Mouse (Mus musculus) hindbrain, embryonic 11.5 days (tissue): ENCODE data around the gene Fgf11. TPM values are rescaled to one million over a fixed set of nuclear protein-coding genes. Genes with fewer than 3 reads are reported as not detected.

ENCODE experiments used
- ATAC-seq: fragments of 200-750 bp; cut with Nextera tagmentation; 2 replicates; pipeline ENCODE4 v1.8.0; 2017; ENCODE audit warnings: mild to moderate bottlenecking, moderate TSS enrichment, moderate library complexity; ENCODE audit not compliant: low FRiP score
- DNase-seq: peaks from one replicate; pipeline ENCODE4 v3.0.0-alpha.2; 2015; ENCODE audit warnings: low spot score
- H3K27ac ChIP-seq: fragments of 300-500 bp; sonication (generic); 2 replicates; pipeline ENCODE4 v1.5.1; 2014; ENCODE audit warnings: mild to moderate bottlenecking, low read depth, low read length
- H3K27me3 ChIP-seq: fragments of 300-500 bp; sonication (generic); 2 replicates; pipeline ENCODE4 v1.6.1; 2014; ENCODE audit warnings: mild to moderate bottlenecking, low read length, moderate library complexity, mixed read lengths; ENCODE audit not compliant: control insufficient read depth, insufficient read depth
- H3K36me3 ChIP-seq: fragments of 300-500 bp; sonication (generic); 2 replicates; pipeline ENCODE4 v1.6.1; 2014; ENCODE audit warnings: mild to moderate bottlenecking, low read length, moderate library complexity, mixed read lengths; ENCODE audit not compliant: control insufficient read depth, insufficient read depth
- H3K4me1 ChIP-seq: fragments of 300-500 bp; sonication (generic); replicated peaks from 2 replicates; pipeline ENCODE4 v1.6.1; 2014; ENCODE audit warnings: low read length, mixed read lengths; ENCODE audit not compliant: control insufficient read depth, insufficient read depth
- H3K4me2 ChIP-seq: fragments of 300-500 bp; sonication (generic); replicated peaks from 2 replicates; pipeline ENCODE4 v1.6.1; 2014; ENCODE audit warnings: mild to moderate bottlenecking, low read depth, low read length
- H3K4me3 ChIP-seq: fragments of 300-500 bp; sonication (generic); 2 replicates; pipeline ENCODE4 v1.5.1; 2014; ENCODE audit warnings: low read depth, low read length
- H3K9ac ChIP-seq: fragments of 300-500 bp; sonication (generic); 2 replicates; pipeline ENCODE4 v1.6.1; 2014; ENCODE audit warnings: low read depth, low read length
- H3K9me3 ChIP-seq: fragments of 300-500 bp; sonication (generic); 2 replicates; pipeline ENCODE4 v1.6.1; 2016; ENCODE audit warnings: low read length; ENCODE audit not compliant: control insufficient read depth
- WGBS: fragments of 180-500 bp; shearing (Covaris S2); extraction: QIAGEN DNeasy Blood & Tissue Kit; methylation state at CpG from one replicate; pipeline ENCODE4 v1.1.7; 2014; 5-methylcytosine and 5-hydroxymethylcytosine counted together
- polyA plus RNA-seq: library from polyadenylated mRNA; unstranded; fragments of >200 nt; fragmentation: Nextera tagmentation; extraction: Ambion mirVana; gene quantifications from 2 replicates; pipeline ENCODE4 v1.2.1, GENCODE M21; 2014

Fgf11 gene
- polyA plus RNA-seq = 2.2 and 2.8 TPM in 2 replicates

DNA sequence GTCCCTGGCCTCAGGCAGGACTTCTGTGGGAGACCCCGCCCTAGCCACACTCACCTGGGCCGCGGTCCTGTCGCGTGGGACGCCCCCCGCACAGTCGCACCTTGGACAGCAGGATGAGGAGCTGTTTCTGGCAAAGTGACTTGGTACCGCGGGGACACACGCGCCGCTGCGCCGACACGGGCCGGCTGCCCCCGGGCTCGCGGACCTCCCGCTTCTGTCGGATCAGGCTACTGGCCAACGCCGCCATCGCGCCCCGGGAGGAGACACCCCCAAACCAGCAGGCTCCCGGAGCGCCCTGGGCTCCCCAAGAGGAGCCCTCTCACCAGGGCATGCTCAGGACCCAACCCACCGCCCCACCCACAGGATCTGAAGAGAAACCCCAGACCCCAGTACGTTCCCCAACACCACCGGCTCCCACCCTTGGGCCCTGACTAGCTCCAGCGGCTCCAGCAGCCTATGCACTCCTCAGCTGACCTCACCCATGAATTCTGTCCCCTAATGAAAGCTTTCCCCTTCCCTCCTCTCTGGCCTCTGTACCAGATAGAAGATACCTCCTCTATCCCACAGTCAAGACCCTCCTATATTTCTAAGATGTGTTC is at the start of gene Fgf11:
Fgf11 (minus strand) TSS at position 479 of the 599 bp plus-strand sequence.
- Histone ChIP-seq H3K27ac (peak within 1 kb of the TSS; percentile 89), H3K4me2 (peak within 1 kb of the TSS; percentile 73), H3K4me1 (peaks cover 17% of the 10 kb centered on the region), H3K9me3 (no peaks in the 10 kb centered on the region), H3K27me3 (peaks cover 54% of the 10 kb centered on the region), H3K36me3 (no peaks in the 10 kb centered on the region), H3K9ac (peak within 1 kb of the TSS; percentile 72), H3K4me3 (peak within 1 kb of the TSS; percentile 54)
- peak; percentile 35 for DNase-seq
- WGBS = under 1% methylated on average over 31 of the region's 33 CpGs
- no peak for ATAC-seq

DNA sequence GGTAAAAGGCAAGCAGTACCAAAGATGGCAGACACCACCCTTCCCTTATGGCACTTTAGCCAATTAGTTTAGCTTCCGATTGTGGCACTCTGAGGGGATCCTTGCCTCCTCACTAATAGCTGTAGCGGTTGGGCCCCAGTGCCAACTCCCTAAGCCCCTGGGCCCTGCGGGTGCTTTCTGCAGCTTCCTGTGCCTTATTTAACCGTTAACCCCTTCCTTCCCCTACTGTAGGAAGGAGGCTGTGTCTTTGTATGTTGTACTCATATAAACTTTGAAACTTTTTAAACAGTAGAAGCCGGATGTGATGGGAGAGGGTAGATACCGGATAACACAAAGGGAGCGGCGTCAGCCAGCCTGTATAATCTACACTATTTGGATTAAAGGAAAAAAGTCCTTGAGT is 49.1 kb upstream of the Fgf11 start:
- WGBS = 84% methylated on average over 8 of the region's 8 CpGs
- H3K4me1 ChIP-seq = peaks cover 8% of the 10 kb centered on the region
- H3K9me3 ChIP-seq = no peaks in the 10 kb centered on the region
- no peaks in the 10 kb centered on the region for H3K36me3 ChIP-seq
- no peaks in the 10 kb centered on the region for H3K27me3 ChIP-seq
- H3K4me3 ChIP-seq = no peak overlapping the region
- no peak overlapping the region for H3K4me2 ChIP-seq
- no peak overlapping the region for H3K27ac ChIP-seq
- no peak overlapping the region for H3K9ac ChIP-seq
- ATAC-seq = no peak
- no peak for DNase-seq

DNA sequence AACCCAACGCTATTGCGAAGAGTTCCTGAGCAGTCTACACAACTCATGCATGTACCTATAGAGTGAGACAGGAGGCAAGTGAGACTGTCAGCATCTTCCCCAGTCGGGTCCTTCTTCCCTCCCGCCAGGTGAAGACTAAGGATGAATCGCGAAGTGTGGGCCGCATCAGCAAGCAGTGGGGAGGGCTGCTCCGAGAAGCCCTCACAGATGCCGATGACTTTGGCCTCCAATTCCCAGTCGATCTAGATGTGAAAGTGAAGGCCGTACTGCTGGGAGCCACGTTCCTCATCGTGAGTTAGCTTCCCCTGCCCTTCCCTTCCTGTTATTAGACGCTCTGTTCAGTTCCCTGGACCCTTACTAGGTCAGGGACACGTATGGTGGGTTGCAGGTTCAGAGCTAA is 48.2 kb upstream of the Fgf11 start:
- DNase-seq = no peak
- no peak overlapping the region for H3K27ac ChIP-seq
- no peaks in the 10 kb centered on the region for H3K36me3 ChIP-seq
- H3K4me2 ChIP-seq = no peak overlapping the region
- H3K9ac ChIP-seq = no peak overlapping the region
- ATAC-seq = no peak
- no peaks in the 10 kb centered on the region for H3K9me3 ChIP-seq
- H3K4me3 ChIP-seq = no peak overlapping the region
- no peaks in the 10 kb centered on the region for H3K27me3 ChIP-seq
- H3K4me1 ChIP-seq = peaks cover 10% of the 10 kb centered on the region
- 94% methylated on average over 15 of the region's 15 CpGs for WGBS

DNA sequence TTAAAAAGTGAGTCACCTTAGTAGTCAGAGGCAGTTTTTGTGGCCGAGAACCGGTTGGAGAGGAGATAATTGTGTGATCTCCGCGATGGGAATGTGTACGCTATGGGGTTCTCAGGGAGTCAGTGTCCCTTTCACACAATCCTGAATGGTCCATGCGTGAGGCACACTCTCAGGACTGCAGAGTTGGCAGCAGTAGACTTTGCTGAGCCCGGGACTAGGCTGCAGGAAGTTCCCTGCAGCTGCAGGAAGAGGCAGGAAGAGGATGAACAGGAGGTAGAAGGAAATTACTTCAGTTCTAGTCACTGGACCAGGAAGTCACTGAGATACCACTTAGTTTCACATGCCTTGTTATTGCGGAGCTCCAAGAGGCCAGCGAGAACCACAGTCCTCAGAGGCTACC is 47.5 kb upstream of the Fgf11 start:
- no peak for ATAC-seq
- H3K27ac ChIP-seq = no peak overlapping the region
- no peak overlapping the region for H3K9ac ChIP-seq
- H3K36me3 ChIP-seq = no peaks in the 10 kb centered on the region
- no peak for DNase-seq
- peaks cover 10% of the 10 kb centered on the region for H3K4me1 ChIP-seq
- 94% methylated on average over 9 of the region's 9 CpGs for WGBS
- H3K9me3 ChIP-seq = no peaks in the 10 kb centered on the region
- no peak overlapping the region for H3K4me2 ChIP-seq
- H3K4me3 ChIP-seq = no peak overlapping the region
- H3K27me3 ChIP-seq = no peaks in the 10 kb centered on the region

DNA sequence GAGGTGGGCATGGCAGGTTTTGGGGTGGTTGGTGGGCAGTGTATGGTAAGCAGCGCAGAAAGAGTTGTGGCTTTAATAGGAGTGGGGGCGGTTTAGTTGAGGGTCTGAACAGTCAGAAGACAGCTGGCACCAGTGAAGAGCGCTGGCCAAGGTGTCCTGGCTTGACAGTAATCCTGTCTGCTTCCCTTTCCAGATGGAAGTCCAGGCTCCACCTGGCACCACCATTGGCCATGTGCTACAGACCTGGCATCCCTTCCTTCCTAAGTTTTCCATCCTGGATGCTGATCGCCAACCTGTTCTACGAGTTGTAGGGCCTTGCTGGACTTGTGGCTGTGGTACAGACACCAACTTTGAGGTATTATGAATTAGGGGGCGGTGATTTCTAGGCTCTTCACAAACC is 46.4 kb upstream of the Fgf11 start:
- no peaks in the 10 kb centered on the region for H3K27me3 ChIP-seq
- H3K9ac ChIP-seq = no peak overlapping the region
- H3K4me3 ChIP-seq = peak overlapping the region; percentile 6
- peak overlapping the region; percentile 80; the same call in 1 of the 2 replicates for H3K4me2 ChIP-seq
- 93% methylated on average over 6 of the region's 6 CpGs for WGBS
- DNase-seq (no peak), ATAC-seq (no peak)
- peaks cover 10% of the 10 kb centered on the region for H3K4me1 ChIP-seq
- no peaks in the 10 kb centered on the region for H3K36me3 ChIP-seq
- no peak overlapping the region for H3K27ac ChIP-seq
- H3K9me3 ChIP-seq = no peaks in the 10 kb centered on the region

DNA sequence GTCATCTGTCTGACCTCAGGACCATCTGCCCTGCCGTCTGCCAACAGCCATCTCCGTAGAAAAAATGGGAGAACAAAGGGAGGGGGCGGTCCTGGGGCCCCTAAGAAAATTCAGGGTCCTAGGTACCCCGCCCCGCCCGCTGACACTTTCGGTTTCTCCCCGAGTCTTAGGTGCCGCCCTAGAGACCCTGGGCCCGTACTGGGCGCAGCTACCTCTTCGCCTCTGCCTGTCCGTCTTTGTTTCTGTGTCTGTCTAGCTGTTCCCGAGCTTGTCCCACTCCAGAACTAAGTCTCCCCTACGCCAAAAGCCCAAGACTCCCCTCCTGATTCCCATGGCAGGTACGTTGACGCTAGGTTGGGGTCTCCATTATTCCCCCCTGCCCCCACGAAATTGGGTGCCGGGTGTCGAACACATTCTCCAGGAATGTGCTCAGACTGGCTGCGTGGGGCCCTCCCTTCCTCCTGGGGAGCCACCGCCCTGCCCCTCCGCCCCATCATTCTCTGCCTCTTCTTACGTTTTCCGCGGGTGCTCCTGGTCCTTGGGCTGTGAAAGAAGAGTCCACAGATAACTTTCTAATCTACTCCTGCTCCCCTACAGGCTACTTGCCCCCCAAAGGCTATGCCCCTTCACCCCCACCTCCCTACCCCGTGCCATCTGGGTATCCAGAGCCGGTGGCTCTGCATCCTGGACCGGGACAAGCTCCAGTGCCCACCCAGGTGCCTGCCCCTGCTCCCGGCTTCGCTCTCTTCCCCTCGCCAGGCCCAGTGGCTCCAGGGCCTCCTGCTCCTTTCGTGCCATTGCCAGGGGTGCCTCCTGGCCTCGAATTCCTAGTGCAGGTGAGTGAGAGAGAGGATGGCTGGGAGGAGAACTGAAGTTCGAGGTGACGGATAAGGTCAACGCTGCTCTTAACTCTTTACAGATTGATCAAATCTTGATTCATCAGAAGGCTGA is 45.4 kb upstream of the Fgf11 start:
- Histone ChIP-seq H3K9me3 (no peaks in the 10 kb centered on the region), H3K27me3 (no peaks in the 10 kb centered on the region), H3K36me3 (no peaks in the 10 kb centered on the region), H3K4me3 (peak overlapping the region; percentile 74), H3K4me1 (peaks cover 10% of the 10 kb centered on the region), H3K27ac (peak overlapping the region; percentile 94), H3K4me2 (peak overlapping the region; percentile 80), H3K9ac (peak overlapping the region; percentile 91)
- peak; percentile 62 for ATAC-seq
- DNase-seq = peak; percentile 27
- WGBS = 11% methylated on average over 37 of the region's 37 CpGs

DNA sequence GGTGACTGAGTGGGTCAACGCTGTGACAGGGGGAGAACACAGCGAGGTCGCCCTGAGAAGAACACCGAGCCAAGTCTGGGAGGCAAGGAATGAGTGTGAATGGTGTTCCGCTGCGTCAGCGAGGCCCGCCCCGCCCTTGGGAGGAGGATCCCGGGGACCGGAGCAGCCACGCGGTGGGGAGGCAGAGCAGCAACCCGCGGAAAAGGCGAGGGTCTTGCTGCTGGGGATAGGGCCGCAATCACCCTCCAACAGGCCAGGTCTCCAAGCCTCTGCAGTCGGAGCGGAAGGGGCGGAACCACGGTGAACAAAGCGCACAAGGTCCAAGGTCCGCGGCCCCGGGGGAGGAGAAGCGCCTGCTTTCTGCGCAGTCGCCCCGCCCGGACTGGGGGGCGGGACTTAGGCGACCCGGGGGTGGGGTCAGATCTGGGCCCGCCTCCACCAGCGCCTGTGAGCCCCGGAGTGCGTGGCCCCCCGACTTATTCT is 44.6 kb upstream of the Fgf11 start, which contains the start of gene Plscr3:
Plscr3 (plus strand) TSS at position 179 of the 483 bp plus-strand sequence.
- no peaks in the 10 kb centered on the region for H3K9me3 ChIP-seq
- H3K27ac ChIP-seq = peak within 1 kb of the TSS; percentile 94
- H3K4me3 ChIP-seq = peak within 1 kb of the TSS; percentile 74
- peak; percentile 93 for ATAC-seq
- H3K36me3 ChIP-seq = no peaks in the 10 kb centered on the region
- no peaks in the 10 kb centered on the region for H3K27me3 ChIP-seq
- under 1% methylated on average over 34 of the region's 38 CpGs for WGBS
- peak within 1 kb of the TSS; percentile 91 for H3K9ac ChIP-seq
- H3K4me1 ChIP-seq = peaks cover 10% of the 10 kb centered on the region
- peak within 1 kb of the TSS; percentile 80 for H3K4me2 ChIP-seq
- peak; percentile 97 for DNase-seq

DNA sequence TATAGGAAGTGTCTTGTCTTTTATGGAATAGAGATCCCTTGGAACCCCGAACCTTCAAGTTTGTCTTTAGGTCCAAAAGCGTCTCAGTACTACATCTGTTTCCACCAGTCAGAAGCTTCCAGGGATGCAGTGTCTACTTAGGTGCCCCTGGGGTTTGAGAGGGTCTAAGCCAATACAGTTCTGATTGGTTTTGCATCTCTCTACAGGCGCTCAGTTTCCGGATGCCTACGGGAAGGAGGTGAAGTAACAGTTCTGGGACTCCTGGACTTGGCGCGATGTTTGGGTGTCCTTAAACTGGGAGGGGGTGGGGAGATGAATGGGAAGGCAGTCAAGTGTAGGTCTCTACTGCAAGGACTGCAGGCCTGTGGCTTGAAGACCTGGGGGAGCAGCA is 37.1 kb upstream of the Fgf11 start:
- Histone ChIP-seq H3K27me3 (peaks cover 2% of the 10 kb centered on the region; the same call in 1 of the 2 replicates), H3K4me1 (peaks cover 18% of the 10 kb centered on the region), H3K9me3 (no peaks in the 10 kb centered on the region), H3K36me3 (0 out of 2 replicates have a peak, but pooled peaks cover 2% of the 10 kb centered on the region), H3K27ac (peak overlapping the region; percentile 92), H3K4me3 (peak overlapping the region; percentile 85), H3K4me2 (peak overlapping the region; percentile 65), H3K9ac (peak overlapping the region; percentile 66)
- DNase-seq = no peak
- 0 out of 2 replicates have a peak, but pooled peaks have one; percentile 0 for ATAC-seq
- WGBS = 3% methylated on average over 7 of the region's 7 CpGs
